Mouse (Mus musculus) 3134 (cell line): ENCODE results near the gene Ms4a4a.
"Not testable (repeated sequence)": the region's sequence is repeated elsewhere in the genome, so short reads cannot be mapped to it uniquely, and the experiment has no call there.

ENCODE experiments used
- DNase-seq: peaks from one replicate; pipeline ENCODE4 v3.0.0-alpha.2; 2011; ENCODE audit warnings: low spot score; ENCODE audit not compliant: insufficient read length; ENCODE audit errors: extremely low read depth

Ms4a4a gene

DNA sequence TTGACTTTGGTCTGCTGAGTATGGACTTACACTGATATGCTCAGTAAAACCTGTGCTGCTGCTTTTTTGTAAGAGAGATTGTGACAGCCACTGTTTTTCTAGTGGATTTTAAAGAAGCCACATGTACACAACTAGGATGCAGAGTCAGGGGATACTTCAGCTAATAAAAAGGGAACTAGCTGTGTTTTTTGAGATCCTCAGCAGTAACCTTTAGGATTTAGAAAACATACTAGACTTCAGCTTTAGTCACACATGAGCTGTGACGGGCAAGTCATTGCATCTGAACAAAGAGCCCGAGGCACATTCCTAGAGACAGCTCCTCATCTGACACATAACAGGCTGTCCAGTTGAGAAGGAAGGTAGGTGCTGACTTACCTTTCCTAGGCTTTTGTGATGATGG is at the start of gene Ms4a4a:
Gene Ms4a4a, plus strand, starts transcription at position 251 of the 400 bp plus-strand sequence.
- DNase-seq = no peak

DNA sequence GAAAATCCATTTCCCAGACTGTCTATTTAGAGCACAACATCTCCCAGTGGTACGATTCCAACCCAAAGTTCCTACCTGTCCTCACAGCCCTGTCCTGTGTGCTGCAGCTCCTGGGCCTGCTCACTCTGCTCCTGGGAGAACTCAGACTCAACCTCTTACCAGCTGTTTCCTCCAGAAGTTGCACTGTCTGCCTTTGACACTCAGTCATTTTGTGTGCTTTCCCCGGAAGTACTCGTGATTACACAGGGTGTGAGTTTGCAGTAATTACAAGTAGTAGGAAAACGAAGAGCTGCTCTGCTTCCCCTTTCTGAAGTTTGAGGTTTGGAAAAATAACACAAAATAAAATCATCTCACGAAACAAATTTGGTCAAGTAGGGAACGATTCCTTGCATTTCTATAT is 39.4 kb upstream of the Ms4a4a start, which contains the start of gene Ms4a7:
Gene Ms4a7, minus strand, starts transcription at position 215 of the 400 bp plus-strand sequence.
- DNase-seq = no peak

DNA sequence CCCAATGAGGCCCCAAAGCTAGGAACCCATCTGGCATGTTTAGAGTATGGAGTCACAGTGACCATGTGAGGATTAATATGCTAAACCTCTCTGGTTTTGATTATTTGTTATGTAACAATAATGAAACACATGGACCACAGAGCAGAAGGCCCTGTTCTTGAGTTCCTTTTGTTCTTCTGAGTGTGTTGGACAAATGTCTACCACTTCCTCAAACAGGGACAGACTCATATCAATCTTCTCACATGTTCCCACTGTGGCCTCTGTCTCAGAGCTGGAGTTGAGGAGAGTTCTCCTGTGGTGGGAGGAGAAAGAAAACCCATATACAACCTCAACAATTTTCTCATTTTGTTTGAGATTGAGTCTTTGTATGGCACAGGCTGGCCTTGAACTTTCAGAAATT is 32.2 kb upstream of the Ms4a4a start:
- DNase-seq = no peak

DNA sequence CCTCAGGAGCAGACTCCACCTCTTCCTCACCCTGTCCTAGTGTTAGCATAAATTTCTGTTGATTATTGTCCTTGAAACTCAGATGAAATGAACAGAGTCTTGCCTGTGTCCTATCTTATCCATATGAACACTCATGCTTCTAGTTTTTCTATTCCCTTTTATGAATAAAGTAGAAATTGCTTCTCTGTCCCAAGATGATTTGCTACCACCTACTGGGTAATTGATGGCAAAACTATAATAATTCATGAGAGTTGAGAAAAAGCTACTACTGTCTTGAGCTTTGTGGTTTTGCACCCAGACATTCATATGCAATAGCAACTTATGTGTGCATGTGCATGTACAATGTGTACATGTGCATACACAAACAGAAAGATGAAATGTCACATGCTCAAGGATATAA is 31.3 kb upstream of the Ms4a4a start:
- no peak for DNase-seq

DNA sequence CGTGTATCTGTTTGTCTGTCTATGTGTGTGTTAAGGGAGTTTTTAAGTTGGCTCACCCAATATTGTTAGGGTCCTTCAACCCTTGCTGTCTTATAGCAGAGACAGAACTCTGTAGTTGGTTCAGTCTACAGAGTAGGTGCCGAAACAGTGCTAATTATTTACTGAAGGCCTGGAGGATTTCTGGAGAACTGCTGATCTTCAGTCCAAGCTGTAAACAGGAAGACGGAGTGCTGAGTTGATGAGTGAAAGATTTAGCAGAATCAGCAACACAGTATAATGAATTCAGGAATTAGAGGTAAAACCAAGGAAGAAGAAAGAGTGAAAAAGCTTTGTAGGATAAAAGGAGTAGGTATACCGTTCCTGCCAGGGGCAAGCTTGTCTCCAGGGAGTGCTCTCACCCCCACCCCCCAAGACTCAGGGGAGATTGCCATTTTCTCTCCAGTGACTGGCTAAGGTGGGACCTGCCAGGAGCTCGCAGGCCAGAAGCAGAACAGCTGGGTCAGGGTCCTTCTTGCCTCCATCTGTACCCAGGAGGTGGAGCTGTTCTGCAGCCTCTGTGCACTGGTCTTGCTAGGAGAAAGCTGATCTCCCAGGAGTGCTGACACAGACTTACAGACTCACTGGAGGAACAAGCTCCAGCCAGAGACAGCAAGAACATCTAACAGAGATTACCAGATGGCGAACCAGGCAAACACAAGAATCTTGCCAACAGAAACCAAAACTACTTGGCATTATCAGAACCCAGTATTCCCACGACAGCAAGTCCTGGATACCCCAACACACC is 25.4 kb upstream of the Ms4a4a start:
- no peak for DNase-seq

DNA sequence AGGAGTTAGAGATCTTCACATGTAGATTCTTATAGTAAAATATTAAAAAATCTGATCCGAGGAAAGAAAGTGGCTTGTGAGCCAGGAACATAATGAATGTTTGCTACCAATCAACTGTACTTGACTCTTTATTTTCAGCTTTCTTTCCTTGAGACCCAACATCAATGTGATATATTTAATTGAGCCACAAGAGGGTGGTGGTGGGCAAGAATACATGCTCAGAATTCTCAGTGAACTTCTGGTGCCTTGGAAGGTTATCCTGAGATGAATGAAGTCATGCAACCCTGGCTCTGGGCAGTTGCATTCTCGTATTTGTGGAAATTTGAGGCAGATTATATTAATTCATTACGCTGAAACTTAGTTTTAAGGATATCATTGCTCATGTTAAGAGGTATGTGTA is 23.4 kb upstream of the Ms4a4a start:
- no peak for DNase-seq

DNA sequence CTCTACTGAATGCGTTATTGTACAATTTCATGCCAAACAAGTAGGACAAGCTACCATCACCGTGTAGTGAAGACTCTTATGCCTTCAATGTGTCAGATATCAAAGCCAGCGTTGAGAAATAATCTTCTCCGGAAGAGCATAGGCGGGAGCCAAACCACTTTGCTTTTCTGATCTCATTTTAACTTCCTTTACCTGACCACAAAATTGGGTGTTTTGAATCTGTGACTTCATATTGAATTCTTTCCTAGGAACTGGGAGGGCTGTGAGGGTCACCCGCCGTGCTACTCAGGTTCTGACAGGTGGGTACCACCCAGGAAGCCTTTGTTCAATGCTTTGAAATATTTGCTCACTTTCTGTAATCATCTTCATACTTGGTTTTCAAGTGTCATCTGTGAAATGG is 19.6 kb upstream of the Ms4a4a start:
- DNase-seq = no peak

DNA sequence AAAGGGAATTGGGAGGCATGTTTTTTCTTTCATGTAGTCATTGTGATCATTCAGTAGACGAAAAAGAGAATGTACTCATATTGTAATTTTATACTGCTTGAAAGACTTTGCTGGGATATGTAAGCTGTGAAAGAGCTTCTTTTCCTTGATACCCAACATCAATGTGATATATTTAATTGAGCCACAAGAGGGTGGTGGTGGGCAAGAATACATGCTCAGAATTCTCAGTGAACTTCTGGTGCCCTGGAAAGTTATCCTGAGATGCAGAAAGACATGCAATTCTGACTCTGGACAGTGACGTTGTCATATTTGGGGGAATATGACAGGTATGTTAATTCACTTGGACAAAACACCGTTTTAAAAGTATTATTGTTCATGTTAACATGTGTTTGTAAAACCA is 15.2 kb upstream of the Ms4a4a start:
- no peak for DNase-seq

DNA sequence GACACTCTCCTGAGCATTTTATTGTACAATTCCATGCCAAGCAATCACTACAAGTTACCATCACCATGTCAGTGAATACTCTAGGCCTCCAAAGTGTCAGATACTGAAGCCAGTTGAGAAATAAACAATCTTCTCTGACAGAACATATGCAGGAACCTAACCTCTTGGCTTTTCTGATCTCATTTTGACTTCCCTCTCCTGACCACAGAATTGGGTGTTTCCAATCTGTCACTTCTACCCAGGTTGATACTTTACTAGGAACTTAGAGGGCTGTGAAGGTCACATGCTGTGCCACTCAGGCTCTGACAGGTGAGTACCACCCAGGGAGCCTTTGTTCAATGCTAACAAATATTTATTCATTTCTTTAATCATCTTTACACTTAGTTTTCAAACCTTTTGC is 13.3 kb upstream of the Ms4a4a start:
- no peak for DNase-seq

DNA sequence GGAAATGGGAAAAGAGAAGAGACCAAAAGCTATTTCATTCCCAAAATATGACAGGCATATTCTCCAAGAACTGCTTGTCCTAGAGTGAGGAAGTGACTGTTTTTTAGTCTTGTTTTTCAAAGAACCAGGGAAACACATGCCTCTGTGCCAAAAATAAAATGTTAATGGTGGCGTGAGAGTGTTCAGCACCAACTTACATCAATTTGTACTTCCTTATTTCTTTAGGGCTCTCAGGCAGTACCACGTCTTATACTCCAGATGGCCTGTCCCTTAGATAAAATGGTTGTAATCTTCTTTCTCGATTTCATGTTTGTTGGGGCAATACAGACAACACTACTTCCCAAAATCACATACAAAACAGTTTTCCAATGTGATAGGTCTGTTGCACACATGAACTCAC is 7.0 kb upstream of the Ms4a4a start:
- no peak for DNase-seq

DNA sequence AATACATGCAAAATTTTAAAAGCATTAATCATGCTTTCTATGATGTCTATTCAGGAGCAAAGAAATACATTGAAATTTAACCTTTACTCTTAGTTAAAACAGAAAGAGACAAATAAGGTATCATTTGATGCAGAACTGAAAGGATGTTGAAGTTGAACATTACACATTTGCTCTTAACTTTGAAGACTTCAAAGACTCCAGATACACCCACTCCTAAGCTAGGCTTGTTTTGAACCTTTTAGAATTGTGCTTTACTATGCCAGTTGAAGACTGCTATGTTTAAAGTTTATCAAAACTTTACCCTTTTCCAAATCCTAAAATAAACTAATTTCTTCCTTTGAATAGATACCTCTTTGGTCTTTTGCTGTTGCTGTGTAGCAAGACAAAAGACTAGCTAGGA is 4.1 kb upstream of the Ms4a4a start:
- no peak for DNase-seq

DNA sequence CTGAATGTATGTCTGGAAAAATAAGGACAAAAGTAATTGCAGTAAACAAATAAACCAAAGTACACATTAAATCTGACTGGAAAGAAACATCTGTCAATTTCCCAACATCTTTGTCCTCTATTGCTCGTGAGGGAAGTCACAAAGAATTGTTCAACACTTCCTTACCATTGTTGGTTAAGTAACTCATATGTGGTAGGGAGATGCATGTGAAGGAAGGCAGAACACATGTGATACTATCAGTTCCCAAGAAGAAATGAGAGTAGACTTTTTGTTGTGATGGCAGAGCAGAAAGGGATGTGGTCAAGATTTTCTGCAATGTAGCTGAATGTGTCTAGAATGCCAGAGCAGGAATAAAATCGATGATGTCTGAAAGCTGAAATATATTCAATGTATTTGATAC is 1.1 kb downstream of the Ms4a4a start:
- no peak for DNase-seq

DNA sequence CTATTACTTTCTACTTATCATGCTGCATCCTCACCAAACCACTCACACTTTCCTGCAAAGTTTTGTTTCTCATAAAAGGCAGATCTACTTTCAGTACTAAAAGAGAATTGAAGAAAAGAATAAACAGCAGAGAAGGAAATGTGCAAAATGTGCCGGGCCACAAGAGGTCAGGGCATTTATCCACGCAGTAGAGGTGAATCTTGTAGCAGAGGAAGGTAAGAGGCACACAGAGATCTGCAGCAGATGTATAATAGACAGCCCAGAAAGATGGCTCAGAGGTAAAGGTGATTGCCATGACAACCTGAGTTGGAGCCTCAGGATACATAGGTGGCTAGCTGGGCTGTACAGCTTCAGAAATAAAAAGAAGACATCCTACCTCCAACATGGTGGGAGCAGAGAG is 11.8 kb downstream of the Ms4a4a start:
- no peak for DNase-seq

DNA sequence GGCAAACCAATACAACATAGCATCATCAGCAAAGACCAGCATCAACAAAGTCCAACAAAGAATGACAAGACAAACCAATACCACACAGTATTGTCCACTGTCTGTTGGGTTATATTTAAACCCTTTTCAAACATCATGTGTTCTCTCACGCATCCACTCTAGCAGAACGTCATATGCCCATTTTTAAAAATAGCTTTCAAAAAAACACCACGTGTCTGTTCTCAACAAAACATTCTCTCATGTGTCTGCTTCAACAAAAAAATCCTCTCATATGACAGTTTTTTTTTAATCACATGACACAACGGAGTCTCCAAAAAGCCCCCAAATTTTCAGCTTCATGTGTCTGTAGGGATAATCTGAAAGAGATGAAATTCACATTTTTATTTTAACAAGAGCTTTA is 12.4 kb downstream of the Ms4a4a start:
- DNase-seq = no peak

DNA sequence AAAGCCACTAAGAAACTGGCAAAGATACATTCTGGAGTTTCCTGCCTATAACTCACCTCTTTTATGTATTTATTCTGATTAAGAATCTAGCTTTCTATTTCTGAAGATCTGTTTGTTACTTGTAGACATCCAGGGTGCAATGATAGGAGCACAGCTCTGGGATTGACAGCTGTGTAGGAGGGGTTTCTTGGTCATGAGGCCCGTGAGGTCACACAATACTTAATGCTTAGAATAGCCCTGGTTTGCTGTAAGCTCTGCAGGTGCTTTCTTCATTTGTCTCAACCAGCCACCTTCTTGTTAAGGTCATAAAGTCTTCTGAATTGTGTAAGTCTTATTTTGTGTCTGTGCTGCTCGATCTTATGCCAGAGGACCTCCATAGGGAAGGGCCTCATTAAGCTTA is 13.6 kb downstream of the Ms4a4a start:
- DNase-seq = no peak

DNA sequence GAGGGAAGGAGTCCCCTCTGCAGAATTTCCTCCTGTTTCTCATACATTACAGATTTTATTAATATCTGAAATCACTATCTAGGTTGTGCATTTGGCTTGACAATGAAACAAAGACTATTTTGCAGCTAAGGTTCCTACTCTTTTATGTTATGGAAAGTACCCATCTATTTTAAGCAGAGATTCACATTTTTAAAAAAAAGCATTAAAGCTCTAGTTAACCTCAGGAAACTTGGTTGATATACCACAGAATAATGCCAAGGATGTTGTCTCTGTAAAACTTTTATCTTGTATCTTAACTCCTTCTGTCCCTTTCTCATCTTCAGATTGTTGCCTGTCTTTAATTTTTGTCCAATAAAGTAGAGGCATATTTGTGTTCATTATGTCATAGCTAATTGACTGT is 20.4 kb downstream of the Ms4a4a start:
- no peak for DNase-seq

DNA sequence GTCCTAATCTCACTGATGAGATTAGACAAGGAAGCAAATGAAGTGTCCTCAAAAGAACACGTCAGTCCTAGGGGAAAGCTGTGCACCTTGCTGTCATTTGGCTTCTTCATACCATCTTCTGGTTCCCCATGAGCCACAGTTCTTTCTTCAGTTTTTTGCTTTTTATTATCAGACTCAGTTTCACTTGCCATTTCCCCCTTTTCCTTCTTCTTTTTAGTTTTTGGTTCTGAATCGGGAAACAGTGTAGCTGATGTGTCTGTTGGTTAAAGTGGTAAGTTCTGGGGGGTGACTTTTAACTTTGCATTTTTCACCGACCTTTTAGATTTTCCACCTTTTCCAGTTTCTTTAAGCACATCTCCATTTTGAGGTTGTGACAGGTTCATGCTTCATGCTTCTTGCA is 29.2 kb downstream of the Ms4a4a start, which contains the start of gene Ms4a4c:
Gene Ms4a4c, plus strand, starts transcription at position 244 of the 400 bp plus-strand sequence.
- no peak for DNase-seq

DNA sequence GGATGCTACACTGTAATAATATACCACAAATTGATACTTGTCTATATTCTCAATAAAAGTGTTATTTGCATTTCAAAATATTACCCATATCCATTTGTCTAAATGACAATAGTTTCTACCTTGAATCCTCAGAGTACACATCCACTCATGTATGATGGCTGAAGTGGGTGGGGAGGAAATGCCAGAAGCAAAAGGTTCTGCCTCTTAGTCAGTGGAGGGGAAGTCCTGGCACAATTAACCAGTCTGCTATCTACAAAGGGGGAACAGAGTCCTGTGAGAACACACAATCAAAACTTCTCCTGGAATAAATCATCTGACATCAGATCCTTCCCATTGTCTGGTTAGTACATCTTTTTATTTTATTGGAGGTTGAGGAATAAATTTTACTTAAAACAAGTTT is 32.1 kb downstream of the Ms4a4a start:
- DNase-seq = no peak

DNA sequence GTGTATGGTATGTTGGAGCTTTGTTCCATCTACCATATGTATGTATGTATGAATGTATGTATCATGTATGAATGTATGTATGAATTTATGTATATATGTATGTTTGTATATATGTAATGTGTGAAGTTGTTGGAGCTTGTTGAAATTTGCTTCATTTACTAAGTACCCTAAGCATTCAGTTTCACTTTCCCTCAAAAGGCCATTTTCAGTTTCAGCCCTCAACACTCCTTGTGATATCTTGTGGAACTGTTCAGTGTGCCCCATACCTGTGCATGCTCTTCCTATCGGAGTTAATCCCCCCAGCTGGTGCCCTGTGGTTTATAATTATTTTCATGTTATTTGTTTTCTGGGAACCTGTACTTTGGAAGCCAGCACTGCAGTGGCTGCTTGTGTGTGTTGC is 33.3 kb downstream of the Ms4a4a start:
- no peak for DNase-seq

DNA sequence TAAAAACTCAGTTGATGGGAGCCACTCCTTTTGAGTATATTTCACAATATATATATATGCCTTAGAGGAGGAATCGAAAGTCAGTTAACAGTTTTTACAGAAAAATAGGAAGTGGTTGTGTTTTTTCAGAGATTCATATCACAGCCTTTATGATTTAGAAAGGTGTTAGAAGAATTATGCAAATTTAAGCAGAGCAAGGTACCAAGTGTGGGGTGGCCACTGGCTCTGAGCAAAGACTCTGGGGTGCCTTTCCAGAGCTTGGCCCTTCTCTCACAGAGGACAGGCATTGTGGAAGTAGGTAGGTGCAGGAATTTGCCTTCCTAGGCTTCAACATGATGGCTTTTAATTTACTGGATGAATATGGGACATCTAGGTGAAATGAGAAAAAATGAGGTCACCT is 36.3 kb downstream of the Ms4a4a start:
- DNase-seq = no peak

DNA sequence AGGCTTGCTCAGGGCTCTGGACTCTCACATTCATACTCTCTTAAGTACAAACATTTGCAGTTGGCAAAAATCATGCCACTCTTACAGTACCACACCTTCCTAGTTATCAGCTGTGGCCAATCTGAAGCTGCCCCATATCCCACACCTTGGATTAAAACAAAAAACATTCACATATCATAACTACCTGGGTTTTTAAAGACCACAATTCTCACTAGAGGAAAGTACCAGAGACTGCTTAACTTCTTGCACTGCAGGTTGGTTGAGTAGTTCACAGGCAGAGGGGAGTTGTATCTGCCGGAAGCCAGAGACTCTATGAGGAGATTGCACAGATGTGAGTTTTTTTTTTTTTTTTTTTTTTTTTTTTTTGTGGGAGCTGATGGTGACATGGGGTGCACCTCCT is 38.8 kb downstream of the Ms4a4a start:
- no peak for DNase-seq

DNA sequence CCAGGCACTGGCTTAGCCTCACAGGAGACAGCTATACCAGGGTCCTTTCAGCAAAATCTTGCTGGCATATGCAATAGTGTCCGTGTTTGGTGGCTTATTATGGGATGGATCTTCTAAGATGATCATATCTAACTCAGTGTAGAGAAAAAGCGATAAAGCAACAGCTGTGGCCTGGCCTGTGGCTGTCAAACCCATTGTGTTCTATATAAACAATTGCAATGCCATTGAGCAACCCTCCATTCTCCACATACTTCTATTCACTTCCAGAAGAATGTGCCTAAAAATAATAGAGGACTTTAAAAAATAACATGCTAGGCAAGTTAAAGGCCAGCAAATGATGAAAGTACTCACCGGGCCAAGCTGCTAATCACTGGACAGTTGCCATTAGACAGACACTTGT is 40.3 kb downstream of the Ms4a4a start:
- DNase-seq = no peak

DNA sequence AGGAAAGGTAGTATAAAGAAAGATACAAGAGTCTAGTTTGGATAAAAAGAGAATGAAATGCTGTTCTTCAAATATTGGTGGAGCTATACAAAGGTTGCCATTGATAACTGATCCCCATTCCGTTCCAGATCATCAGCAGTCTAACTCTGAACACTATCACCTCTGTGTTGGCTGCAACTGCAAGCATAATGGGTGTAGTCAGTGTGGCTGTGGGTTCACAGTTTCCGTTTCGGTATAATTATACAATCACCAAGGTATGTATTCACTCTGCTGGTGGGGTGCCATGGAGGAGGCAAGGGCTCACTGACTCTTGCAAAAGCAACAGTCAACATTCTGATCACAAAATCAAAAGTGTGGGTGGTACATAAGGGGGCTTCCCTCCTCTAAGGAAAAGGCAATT is 43.5 kb downstream of the Ms4a4a start:
- not testable (repeated sequence) for DNase-seq
